Comparison of ENCODE assay signal across 12 mouse cellular contexts in genomic region chr15:56244004-56244735, GRCm38 (mm10).
DNase-seq lines count a peak whose midpoint lies in the region; ATAC-seq and TF ChIP-seq lines count a peak whose summit lies in the region.
"Had no signal": no experiment of that assay in that cellular context is flagged by ENCODE, and none has a peak within 500 bp of the region (broad histone marks: within the 10 kb centered on the region; RNA-seq: fewer than 3 reads in every experiment).

No protein-coding gene starts in this region.

- H3K27ac ChIP-seq in hindbrain, embryonic 11.5 days (ENCODE audit: low read depth, low read length) = no peak overlapping the region
- H3K27ac ChIP-seq in hindbrain, embryonic 14.5 days = no peak overlapping the region
- no peak overlapping the region for H3K27ac ChIP-seq in heart, postnatal 0 days (ENCODE audit: low read depth)
- H3K27ac ChIP-seq: forebrain, embryonic 12.5 days; heart, embryonic 13.5 days; liver, embryonic 13.5 days had no signal

- no peak for TF ChIP-seq CTCF in heart, postnatal 0 days (IDR thresholded peaks at IDR 0.05; ENCODE audit: low read depth)

- no peak overlapping the region for H3K4me2 ChIP-seq in hindbrain, embryonic 11.5 days (replicated peaks; ENCODE audit: low read depth, low read length)
- H3K4me2 ChIP-seq in hindbrain, embryonic 14.5 days (replicated peaks) = no peak overlapping the region
- no peak overlapping the region for H3K4me2 ChIP-seq in heart, postnatal 0 days (ENCODE audit: low read depth, low read length)
- H3K4me2 ChIP-seq: forebrain, embryonic 12.5 days; heart, embryonic 13.5 days; liver, embryonic 13.5 days had no signal

- H3K9me3 ChIP-seq in hindbrain, embryonic 11.5 days (ENCODE audit: control insufficient read depth, low read length) = no peaks in the 10 kb centered on the region
- no peaks in the 10 kb centered on the region for H3K9me3 ChIP-seq in hindbrain, embryonic 14.5 days (ENCODE audit: control insufficient read depth, low read length)
- no peaks in the 10 kb centered on the region for H3K9me3 ChIP-seq in heart, postnatal 0 days (replicated peaks; ENCODE audit: control insufficient read depth, low read length)
- H3K9me3 ChIP-seq: forebrain, embryonic 12.5 days; heart, embryonic 13.5 days; liver, embryonic 13.5 days had no signal

- no peaks in the 10 kb centered on the region for H3K36me3 ChIP-seq in hindbrain, embryonic 11.5 days (ENCODE audit: control insufficient read depth, insufficient read depth, low read length)
- H3K36me3 ChIP-seq in hindbrain, embryonic 14.5 days (replicated peaks; ENCODE audit: control insufficient read depth, insufficient read depth) = no peaks in the 10 kb centered on the region
- H3K36me3 ChIP-seq in heart, postnatal 0 days (replicated peaks; ENCODE audit: control insufficient read depth, insufficient read depth, low read length) = no peaks in the 10 kb centered on the region
- H3K36me3 ChIP-seq: forebrain, embryonic 12.5 days; heart, embryonic 13.5 days; liver, embryonic 13.5 days had no signal

- H3K4me3 ChIP-seq in hindbrain, embryonic 11.5 days (ENCODE audit: low read depth, low read length) = no peak overlapping the region
- no peak overlapping the region for H3K4me3 ChIP-seq in hindbrain, embryonic 14.5 days (replicated peaks; ENCODE audit: low read length)
- no peak overlapping the region for H3K4me3 ChIP-seq in heart, postnatal 0 days (ENCODE audit: low read depth, low read length)
- H3K4me3 ChIP-seq: forebrain, embryonic 12.5 days; heart, embryonic 13.5 days; liver, embryonic 13.5 days had no signal

- no peak for ATAC-seq in hindbrain, embryonic 11.5 days (ENCODE audit: low FRiP score)
- ATAC-seq in hindbrain, embryonic 14.5 days (ENCODE audit: low FRiP score) = no peak
- ATAC-seq in heart, postnatal 0 days (ENCODE audit: insufficient read depth, low read depth) = peak; percentile 27; the same call in 1 of the 2 replicates
- ATAC-seq: Patski had no signal

- DNase-seq in hindbrain, embryonic 11.5 days (ENCODE audit: low spot score) = peak; percentile 4
- DNase-seq in hindbrain, embryonic 14.5 days (ENCODE audit: low spot score) = no peak
- no peak for DNase-seq in heart, postnatal 0 days (ENCODE audit: low spot score)
- peak; percentile 15 to 37 for DNase-seq in kidney, postnatal 25 days
- peak; percentile 52 for DNase-seq in mesoderm, embryonic 11.5 days (ENCODE audit: low read depth, low spot score)
- no peak for DNase-seq in gastrocnemius, postnatal 25 days
- DNase-seq in cerebellum, adult 11 months = no peak
- no peak for DNase-seq in testis, postnatal 14 days (ENCODE audit: low spot score)
- DNase-seq: liver, embryonic 13.5 days had no signal

- WGBS in hindbrain, embryonic 11.5 days = 79% methylated on average over 8 of the region's 9 CpGs
- WGBS in hindbrain, embryonic 14.5 days = 82% methylated on average over 8 of the region's 9 CpGs
- 50% methylated on average over 9 of the region's 9 CpGs for WGBS in heart, postnatal 0 days

- H3K27me3 ChIP-seq in hindbrain, embryonic 11.5 days (ENCODE audit: control insufficient read depth, insufficient read depth, low read length) = no peaks in the 10 kb centered on the region
- no peaks in the 10 kb centered on the region for H3K27me3 ChIP-seq in hindbrain, embryonic 14.5 days (ENCODE audit: control insufficient read depth, insufficient read depth, low read length)
- no peaks in the 10 kb centered on the region for H3K27me3 ChIP-seq in heart, postnatal 0 days (ENCODE audit: control insufficient read depth, insufficient read depth, low read length)
- H3K27me3 ChIP-seq: forebrain, embryonic 12.5 days; heart, embryonic 13.5 days; liver, embryonic 13.5 days; Patski had no signal

- TF ChIP-seq EP300 in heart, postnatal 0 days (IDR thresholded peaks at IDR 0.05; ENCODE audit: low read depth) = no peak

- no peak overlapping the region for H3K9ac ChIP-seq in hindbrain, embryonic 11.5 days (ENCODE audit: low read depth, low read length)
- no peak overlapping the region for H3K9ac ChIP-seq in hindbrain, embryonic 14.5 days
- H3K9ac ChIP-seq in heart, postnatal 0 days (replicated peaks; ENCODE audit: low read depth, low read length) = no peak overlapping the region
- H3K9ac ChIP-seq: forebrain, embryonic 12.5 days; heart, embryonic 13.5 days; liver, embryonic 13.5 days had no signal

- H3K4me1 ChIP-seq in hindbrain, embryonic 11.5 days (replicated peaks; ENCODE audit: control insufficient read depth, insufficient read depth, low read length) = no peaks in the 10 kb centered on the region
- H3K4me1 ChIP-seq in hindbrain, embryonic 14.5 days (replicated peaks; ENCODE audit: control insufficient read depth, insufficient read depth, low read length) = no peaks in the 10 kb centered on the region
- H3K4me1 ChIP-seq in heart, postnatal 0 days (ENCODE audit: control insufficient read depth, insufficient read depth) = no peaks in the 10 kb centered on the region
- H3K4me1 ChIP-seq: forebrain, embryonic 12.5 days; heart, embryonic 13.5 days; liver, embryonic 13.5 days had no signal

Comparison
In these comparisons a context has a peak if more than half of its experiments do, and no peak if none do; other contexts are left out.
1. DNase-seq: peak in hindbrain, embryonic 11.5 days (single experiment), kidney, postnatal 25 days (2 of 2) and mesoderm, embryonic 11.5 days (single experiment); none in hindbrain, embryonic 14.5 days (single experiment), heart, postnatal 0 days (single experiment), gastrocnemius, postnatal 25 days (single experiment), cerebellum, adult 11 months (single experiment) and testis, postnatal 14 days (single experiment).